Comparison of ENCODE assay signal across 16 mouse cellular contexts in the genomic region with DNA sequence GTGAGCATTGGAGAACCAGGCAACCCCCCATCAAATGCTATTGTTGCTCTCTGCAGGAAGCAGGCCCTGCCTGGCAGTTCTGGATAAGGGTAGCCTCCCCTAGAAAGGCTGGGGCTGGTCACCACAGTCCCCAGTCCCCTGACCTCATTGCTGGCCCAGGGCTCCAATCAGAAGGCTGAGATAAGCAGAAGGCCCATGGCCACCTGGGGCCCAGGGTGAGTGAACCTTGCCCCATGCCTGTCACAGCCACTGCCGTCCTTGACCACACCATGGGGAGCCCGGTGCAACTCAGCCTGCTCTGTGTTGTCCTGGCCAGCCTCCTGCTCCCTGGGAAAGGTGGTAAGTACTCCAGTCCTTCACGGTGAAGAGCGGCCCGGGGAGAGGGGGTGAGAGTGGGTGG. TPM values are rescaled to one million over a fixed set of nuclear protein-coding genes. Genes with fewer than 3 reads are reported as not detected.
DNase-seq lines count a peak whose midpoint lies in the region; ATAC-seq and TF ChIP-seq lines count a peak whose summit lies in the region.
"Had no signal": no experiment of that assay in that cellular context is flagged by ENCODE, and none has a peak within 500 bp of the region (broad histone marks: within the 10 kb centered on the region; RNA-seq: fewer than 3 reads in every experiment).

No protein-coding gene starts in this region.

- no peaks in the 10 kb centered on the region; the same call in 1 of the 2 replicates for H3K27me3 ChIP-seq in forebrain, embryonic 12.5 days
- no peaks in the 10 kb centered on the region for H3K27me3 ChIP-seq in forebrain, embryonic 16.5 days (replicated peaks; ENCODE audit: control insufficient read depth, insufficient read depth, low read length)
- H3K27me3 ChIP-seq in lung, postnatal 0 days (replicated peaks; ENCODE audit: insufficient read depth, low read length) = no peaks in the 10 kb centered on the region
- H3K27me3 ChIP-seq in liver, adult 2 months (ENCODE audit: control insufficient read depth, insufficient read depth, low read length) = no peaks in the 10 kb centered on the region
- H3K27me3 ChIP-seq: embryonic facial prominence, embryonic 13.5 days; neural tube, embryonic 15.5 days had no signal

- no peaks in the 10 kb centered on the region for H3K36me3 ChIP-seq in forebrain, embryonic 12.5 days (replicated peaks)
- H3K36me3 ChIP-seq in forebrain, embryonic 16.5 days (ENCODE audit: control insufficient read depth, insufficient read depth) = no peaks in the 10 kb centered on the region
- no peaks in the 10 kb centered on the region for H3K36me3 ChIP-seq in lung, postnatal 0 days (ENCODE audit: insufficient read depth, low read length)
- peaks cover 18% of the 10 kb centered on the region for H3K36me3 ChIP-seq in liver, adult 2 months (ENCODE audit: control insufficient read depth, insufficient read depth, low read length)
- H3K36me3 ChIP-seq: embryonic facial prominence, embryonic 13.5 days; midbrain, embryonic 12.5 days; neural tube, embryonic 15.5 days had no signal

- peaks cover 19% of the 10 kb centered on the region; the same call in 1 of the 2 replicates for H3K79me2 ChIP-seq in liver, adult 2 months (ENCODE audit: control insufficient read depth, insufficient read depth, low read length)

- H3K4me2 ChIP-seq in forebrain, embryonic 12.5 days = no peak overlapping the region
- no peak overlapping the region for H3K4me2 ChIP-seq in forebrain, embryonic 16.5 days (ENCODE audit: low read length)
- no peak overlapping the region for H3K4me2 ChIP-seq in lung, postnatal 0 days (replicated peaks; ENCODE audit: low read depth, low read length)
- H3K4me2 ChIP-seq: embryonic facial prominence, embryonic 13.5 days; midbrain, embryonic 12.5 days; neural tube, embryonic 15.5 days had no signal

- no peaks in the 10 kb centered on the region for H3K9me3 ChIP-seq in forebrain, embryonic 12.5 days
- no peaks in the 10 kb centered on the region for H3K9me3 ChIP-seq in forebrain, embryonic 16.5 days (ENCODE audit: control insufficient read depth, low read length)
- H3K9me3 ChIP-seq in lung, postnatal 0 days (ENCODE audit: low read length) = no peaks in the 10 kb centered on the region
- H3K9me3 ChIP-seq: embryonic facial prominence, embryonic 13.5 days; midbrain, embryonic 12.5 days; neural tube, embryonic 15.5 days had no signal

- ATAC-seq in forebrain, embryonic 12.5 days (ENCODE audit: low FRiP score) = no peak
- no peak for ATAC-seq in forebrain, embryonic 16.5 days
- ATAC-seq in lung, postnatal 0 days = 0 out of 2 replicates have a peak, but pooled peaks have one; percentile 16
- ATAC-seq in monocyte, adult 5-6 weeks (replicated peaks; ENCODE audit: insufficient number of reproducible peaks, low FRiP score, low TSS enrichment, poor library complexity, severe bottlenecking) = no peak

- TF ChIP-seq POLR2A in liver, adult 2 months (IDR thresholded peaks at IDR 0.05; ENCODE audit: extremely low read depth, insufficient read depth, low read length) = peak; percentile 88

- no peak for TF ChIP-seq EP300 in lung, postnatal 0 days (IDR thresholded peaks at IDR 0.05)

- no peak for TF ChIP-seq CTCF in lung, postnatal 0 days (IDR thresholded peaks at IDR 0.05)
- no peak for TF ChIP-seq CTCF in liver, adult 2 months (IDR thresholded peaks at IDR 0.05; ENCODE audit: low read depth, low read length)

- no peak for DNase-seq in lung, postnatal 0 days (ENCODE audit: low spot score)
- no peak for DNase-seq in lung, postnatal 36 days
- peak; percentile 95 for DNase-seq in liver, adult 2 months (ENCODE audit: extremely low read depth, low read depth, low spot score)
- peak; percentile 83 for DNase-seq in yolk sac, embryonic 10.5 days (ENCODE audit: low spot score)
- no peak for DNase-seq in thymus, postnatal 4 days
- DNase-seq: B cell, adult 2 months; cerebellum, adult 2 months had no signal

- 0 out of 2 replicates have a peak, but pooled peaks cover 3% of the 10 kb centered on the region for H3K4me1 ChIP-seq in forebrain, embryonic 12.5 days
- peaks cover 5% of the 10 kb centered on the region; the same call in 1 of the 2 replicates for H3K4me1 ChIP-seq in forebrain, embryonic 16.5 days (replicated peaks; ENCODE audit: control insufficient read depth, insufficient read depth, low read length)
- no peaks in the 10 kb centered on the region for H3K4me1 ChIP-seq in lung, postnatal 0 days (ENCODE audit: insufficient read depth, low read depth, low read length)
- H3K4me1 ChIP-seq in liver, adult 2 months (ENCODE audit: control insufficient read depth, insufficient read depth, low read length) = peaks cover 25% of the 10 kb centered on the region
- H3K4me1 ChIP-seq: midbrain, embryonic 12.5 days; neural tube, embryonic 15.5 days had no signal

- H3K27ac ChIP-seq in forebrain, embryonic 12.5 days = no peak overlapping the region
- H3K27ac ChIP-seq in forebrain, embryonic 16.5 days (ENCODE audit: low read length) = no peak overlapping the region
- H3K27ac ChIP-seq in lung, postnatal 0 days (ENCODE audit: low read length) = no peak overlapping the region
- H3K27ac ChIP-seq in liver, adult 2 months (replicated peaks; ENCODE audit: insufficient read depth, low read depth, low read length) = peak overlapping the region; percentile 98
- H3K27ac ChIP-seq: embryonic facial prominence, embryonic 13.5 days; midbrain, embryonic 12.5 days; neural tube, embryonic 15.5 days had no signal

- 50% methylated on average over 5 of the region's 5 CpGs for WGBS in forebrain, embryonic 12.5 days
- WGBS in forebrain, embryonic 16.5 days = 56% methylated on average over 5 of the region's 5 CpGs
- 28% methylated on average over 5 of the region's 5 CpGs for WGBS in lung, postnatal 0 days
- 6% methylated on average over 5 of the region's 5 CpGs for WGBS in liver, adult 2 months

- 0 out of 2 replicates have a peak overlapping the region, but pooled peaks have one; percentile 17 for H3K9ac ChIP-seq in forebrain, embryonic 12.5 days
- H3K9ac ChIP-seq in forebrain, embryonic 16.5 days (replicated peaks; ENCODE audit: low read depth, low read length) = no peak overlapping the region
- H3K9ac ChIP-seq in lung, postnatal 0 days (replicated peaks; ENCODE audit: low read depth) = no peak overlapping the region
- peak overlapping the region; percentile 81 for H3K9ac ChIP-seq in liver, adult 2 months (ENCODE audit: low read depth, low read length)
- H3K9ac ChIP-seq: embryonic facial prominence, embryonic 13.5 days; midbrain, embryonic 12.5 days; neural tube, embryonic 15.5 days had no signal

- no peak overlapping the region for H3K4me3 ChIP-seq in forebrain, embryonic 12.5 days (replicated peaks)
- H3K4me3 ChIP-seq in forebrain, embryonic 16.5 days (replicated peaks; ENCODE audit: low read length) = no peak overlapping the region
- H3K4me3 ChIP-seq in lung, postnatal 0 days (ENCODE audit: low read depth, low read length) = no peak overlapping the region
- H3K4me3 ChIP-seq in liver, adult 2 months (ENCODE audit: insufficient read depth, low read depth, low read length) = peak overlapping the region; percentile 50
- H3K4me3 ChIP-seq: embryonic facial prominence, embryonic 13.5 days; midbrain, embryonic 12.5 days; neural tube, embryonic 15.5 days had no signal

RNA-seq across cellular contexts. Expression of gene F10, which starts 0.5 kb away (rescaled TPM):
- 0.21 and 0.22 TPM in 2 replicates for polyA plus RNA-seq in forebrain, embryonic 12.5 days (2016; fragmentation: Nextera tagmentation; extraction: Ambion mirVana)
- 0.19 and 0.24 TPM in 2 replicates for polyA plus RNA-seq in forebrain, embryonic 16.5 days (2015; fragmentation: Nextera tagmentation; extraction: Ambion mirVana)
- 5.9 and 7.4 TPM in 2 replicates for polyA plus RNA-seq in lung, postnatal 0 days (2015; fragmentation: Nextera tagmentation; extraction: Ambion mirVana)
- total RNA-seq in liver, adult 2 months (2014; rRNA removed) = 374 and 399 TPM in 2 replicates
- 267 and 371 TPM in 2 replicates for polyA plus RNA-seq in liver, adult 2 months (2012; rRNA removed)
- total RNA-seq in monocyte, adult 5-6 weeks (2017) = 39.9 to 65.1 TPM (median 44.8 TPM) in 3 replicates
- polyA plus RNA-seq: cerebellum, adult 2 months had no signal

RNA-seq across cellular contexts. Expression of gene F7, which starts 11.7 kb away (rescaled TPM):
- 0.10 TPM in 2 replicates for polyA plus RNA-seq in forebrain, embryonic 12.5 days (2016; fragmentation: Nextera tagmentation; extraction: Ambion mirVana)
- not detected in 2 replicates for polyA plus RNA-seq in forebrain, embryonic 16.5 days (2015; fragmentation: Nextera tagmentation; extraction: Ambion mirVana)
- 5.0 and 5.2 TPM in 2 replicates for polyA plus RNA-seq in lung, postnatal 0 days (2015; fragmentation: Nextera tagmentation; extraction: Ambion mirVana)
- 95.0 and 117 TPM in 2 replicates for total RNA-seq in liver, adult 2 months (2014; rRNA removed)
- 173 and 185 TPM in 2 replicates for polyA plus RNA-seq in liver, adult 2 months (2012; rRNA removed)
- 0.85 TPM in 1 of 3 replicates, not detected in the others for total RNA-seq in monocyte, adult 5-6 weeks (2017)
- polyA plus RNA-seq: embryonic facial prominence, embryonic 13.5 days; heart, embryonic 16.5 days; limb, embryonic 11.5 days; neural tube, embryonic 15.5 days had no signal

RNA-seq across cellular contexts. Expression of gene Proz, which starts 23.1 kb away (rescaled TPM):
- polyA plus RNA-seq in forebrain, embryonic 12.5 days (2016; fragmentation: Nextera tagmentation; extraction: Ambion mirVana) = 0.67 and 0.92 TPM in 2 replicates
- 1.7 and 2.2 TPM in 2 replicates for polyA plus RNA-seq in forebrain, embryonic 16.5 days (2015; fragmentation: Nextera tagmentation; extraction: Ambion mirVana)
- 0.87 and 1.2 TPM in 2 replicates for polyA plus RNA-seq in lung, postnatal 0 days (2015; fragmentation: Nextera tagmentation; extraction: Ambion mirVana)
- 240 and 252 TPM in 2 replicates for total RNA-seq in liver, adult 2 months (2014; rRNA removed)
- polyA plus RNA-seq in liver, adult 2 months (2012; rRNA removed) = 374 and 460 TPM in 2 replicates
- total RNA-seq in monocyte, adult 5-6 weeks (2017) = 0.68 TPM in 1 of 3 replicates, not detected in the others
- total RNA-seq: adrenal gland, postnatal 36 days had no signal

Comparison
In these comparisons a context has a peak if more than half of its experiments do, and no peak if none do; other contexts are left out.
1. H3K9ac ChIP-seq: peak in forebrain, embryonic 12.5 days (single experiment) and liver, adult 2 months (single experiment); none in forebrain, embryonic 16.5 days (single experiment) and lung, postnatal 0 days (single experiment).
2. DNase-seq: peak in liver, adult 2 months (single experiment) and yolk sac, embryonic 10.5 days (single experiment); none in lung, postnatal 0 days (single experiment), lung, postnatal 36 days (single experiment) and thymus, postnatal 4 days (single experiment).
3. RNA of gene F10, which starts 0.5 kb away (polyA plus RNA-seq): 267 to 371 TPM in liver, adult 2 months; 5.9 to 7.4 TPM in lung, postnatal 0 days, 0.19 to 0.24 TPM in forebrain, embryonic 16.5 days and 0.21 to 0.22 TPM in forebrain, embryonic 12.5 days; every median in the first group is over 10 times any median in the second.
4. RNA of gene F7, which starts 11.7 kb away (polyA plus RNA-seq): 173 to 185 TPM in liver, adult 2 months; 5.0 to 5.2 TPM in lung, postnatal 0 days, 0.10 TPM in forebrain, embryonic 12.5 days and not detected in forebrain, embryonic 16.5 days; every median in the first group is over 10 times any median in the second.
5. RNA of gene Proz, which starts 23.1 kb away (polyA plus RNA-seq): 374 to 460 TPM in liver, adult 2 months; 1.7 to 2.2 TPM in forebrain, embryonic 16.5 days, 0.67 to 0.92 TPM in forebrain, embryonic 12.5 days and 0.87 to 1.2 TPM in lung, postnatal 0 days; every median in the first group is over 100 times any median in the second.